Mouse (Mus musculus) neural tube, embryonic 10.5 days (tissue): ENCODE data around the gene Btd.

Experiments used
- DNase-seq: peaks from one replicate; pipeline ENCODE4 v3.0.0-alpha.2; 2017; ENCODE audit warnings: low spot score; ENCODE audit errors: extremely low spot score

Btd gene

DNA sequence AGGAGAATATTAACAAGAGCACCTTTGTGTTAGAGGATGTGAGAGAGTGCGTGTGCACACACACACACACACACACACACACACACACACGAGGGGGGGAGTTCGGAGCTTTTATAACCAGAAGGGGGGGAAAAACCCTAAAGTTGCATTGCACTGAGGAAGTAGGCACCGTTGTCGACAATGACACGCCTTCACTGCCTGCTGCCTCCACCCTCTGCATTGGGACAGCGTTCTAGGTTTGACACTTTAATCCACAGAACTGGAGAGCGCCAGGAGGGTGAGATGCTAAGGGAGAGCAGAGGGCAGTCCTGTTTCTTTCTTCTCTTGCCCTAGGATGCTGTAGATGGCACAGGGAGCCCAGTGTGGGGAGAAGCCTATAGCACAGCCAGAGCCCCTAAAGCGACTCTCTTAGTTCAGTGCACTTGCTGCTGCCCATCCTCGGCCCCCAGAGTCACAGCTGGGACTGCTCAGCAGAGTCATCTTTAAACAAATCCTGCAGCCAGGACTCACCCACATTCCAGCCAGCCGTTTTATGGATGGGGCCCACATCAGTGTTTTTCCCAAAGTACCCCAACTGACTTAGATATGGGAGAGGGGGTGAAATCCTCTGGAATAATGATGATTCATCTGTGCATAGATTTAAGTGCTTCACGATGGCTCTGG is 24.2 kb downstream of the Btd start:
- DNase-seq = no peak

DNA sequence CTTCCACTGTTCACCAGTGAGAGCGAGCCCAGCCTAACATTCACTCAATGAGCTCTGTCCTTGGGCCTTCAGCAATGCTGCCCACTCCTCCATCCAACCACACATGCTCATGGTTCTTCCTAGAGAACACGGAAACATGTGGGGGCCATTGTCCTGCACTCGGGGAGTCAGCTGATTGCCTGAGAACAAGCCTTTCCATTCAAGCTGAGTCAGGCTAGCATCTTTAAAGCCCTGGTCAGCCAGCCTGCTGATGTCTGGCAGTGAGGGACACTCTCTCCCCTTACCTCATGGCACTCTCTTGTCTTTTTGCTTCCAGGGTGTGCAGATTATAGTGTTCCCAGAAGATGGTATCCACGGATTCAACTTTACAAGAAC is 24.7 kb downstream of the Btd start:
- no peak for DNase-seq

DNA sequence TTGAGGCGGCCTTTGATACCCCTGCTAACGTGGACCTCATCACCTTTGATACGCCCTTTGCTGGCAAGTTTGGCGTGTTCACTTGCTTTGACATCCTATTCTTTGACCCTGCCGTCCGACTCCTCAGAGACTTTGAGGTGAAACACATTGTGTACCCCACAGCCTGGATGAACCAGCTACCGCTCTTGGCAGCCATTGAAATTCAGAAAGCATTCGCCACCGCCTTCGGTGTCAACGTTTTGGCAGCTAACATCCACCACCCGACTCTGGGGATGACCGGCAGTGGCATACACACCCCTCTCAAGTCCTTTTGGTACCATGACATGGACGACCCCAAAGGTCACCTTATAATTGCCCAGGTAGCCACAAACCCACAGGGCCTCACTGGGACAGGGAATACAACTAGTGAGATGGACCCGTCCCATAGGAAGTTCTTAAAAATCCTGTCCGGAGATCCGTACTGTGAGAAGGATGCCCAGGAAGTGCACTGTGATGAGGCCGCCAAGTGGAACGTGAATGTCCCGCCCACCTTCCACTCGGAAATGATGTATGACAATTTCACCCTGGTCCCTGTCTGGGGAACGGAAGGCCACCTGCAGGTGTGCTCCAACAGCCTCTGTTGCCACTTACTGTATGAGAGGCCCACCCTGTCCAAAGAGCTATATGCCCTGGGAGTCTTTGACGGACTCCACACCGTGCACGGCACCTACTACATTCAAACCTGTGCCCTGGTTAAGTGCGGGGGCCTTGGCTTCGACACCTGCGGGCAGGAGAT is 26.3 kb downstream of the Btd start:
- DNase-seq = no peak

DNA sequence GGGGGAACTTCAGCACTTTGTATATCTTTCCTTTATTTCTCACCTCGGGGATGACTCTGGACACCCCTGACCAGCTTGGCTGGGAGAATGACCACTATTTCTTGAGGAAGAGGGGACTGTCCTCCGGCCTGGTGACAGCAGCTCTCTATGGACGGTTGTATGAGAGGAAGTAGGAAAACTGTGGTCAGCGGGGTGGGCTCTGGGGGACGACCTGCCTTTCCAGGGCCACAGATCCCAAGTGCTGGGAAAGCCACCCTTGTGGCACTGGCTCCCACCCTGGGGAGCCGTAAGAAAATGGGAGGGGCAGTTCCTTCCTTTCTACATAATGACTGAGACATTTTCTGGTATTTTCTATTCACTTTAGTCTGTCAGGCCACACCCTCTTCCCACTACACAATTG is 26.9 kb downstream of the Btd start:
- DNase-seq = no peak

DNA sequence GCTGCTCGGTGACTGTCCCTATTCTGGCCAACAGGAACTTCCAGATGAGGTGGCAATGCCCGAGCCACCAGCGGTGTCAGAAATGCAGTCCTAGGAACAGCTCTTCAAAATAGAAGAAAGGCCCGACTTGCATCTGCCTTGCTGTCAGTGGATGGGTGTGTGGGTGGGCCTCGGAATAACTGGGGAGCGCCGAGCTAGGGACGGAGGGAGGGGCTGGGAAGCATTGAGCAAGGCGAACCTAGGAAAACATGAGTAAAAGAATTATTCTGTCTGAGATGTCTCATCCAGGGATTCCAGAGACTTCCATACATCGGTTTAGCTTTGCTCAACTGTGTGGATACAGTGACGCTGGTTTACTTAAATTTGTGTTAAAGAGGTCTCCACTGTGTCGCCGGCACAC is 27.5 kb downstream of the Btd start:
- DNase-seq = peak; percentile 11

DNA sequence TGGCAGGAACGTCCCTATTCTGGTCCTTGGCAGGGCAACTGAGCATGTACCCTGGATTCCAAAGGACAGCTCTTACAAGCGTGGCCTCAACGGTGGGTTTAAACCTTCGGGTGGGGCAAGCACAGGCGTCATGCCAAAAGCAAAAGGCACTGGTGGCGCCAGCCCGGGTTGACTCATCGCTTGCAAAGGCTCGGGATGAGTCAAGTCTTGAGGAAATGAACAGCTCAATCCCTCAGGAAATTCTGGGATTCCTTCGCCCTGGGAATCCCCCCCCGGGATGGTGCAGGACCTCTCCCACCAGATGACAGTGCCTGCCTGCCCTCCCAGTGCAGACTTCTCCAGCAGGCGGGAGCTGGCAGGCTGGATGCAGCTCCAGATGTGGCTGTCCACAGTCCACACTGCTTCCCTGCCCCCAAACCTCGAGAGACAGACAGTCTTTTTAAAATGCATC is 28.4 kb downstream of the Btd start:
- peak; percentile 33 for DNase-seq

DNA sequence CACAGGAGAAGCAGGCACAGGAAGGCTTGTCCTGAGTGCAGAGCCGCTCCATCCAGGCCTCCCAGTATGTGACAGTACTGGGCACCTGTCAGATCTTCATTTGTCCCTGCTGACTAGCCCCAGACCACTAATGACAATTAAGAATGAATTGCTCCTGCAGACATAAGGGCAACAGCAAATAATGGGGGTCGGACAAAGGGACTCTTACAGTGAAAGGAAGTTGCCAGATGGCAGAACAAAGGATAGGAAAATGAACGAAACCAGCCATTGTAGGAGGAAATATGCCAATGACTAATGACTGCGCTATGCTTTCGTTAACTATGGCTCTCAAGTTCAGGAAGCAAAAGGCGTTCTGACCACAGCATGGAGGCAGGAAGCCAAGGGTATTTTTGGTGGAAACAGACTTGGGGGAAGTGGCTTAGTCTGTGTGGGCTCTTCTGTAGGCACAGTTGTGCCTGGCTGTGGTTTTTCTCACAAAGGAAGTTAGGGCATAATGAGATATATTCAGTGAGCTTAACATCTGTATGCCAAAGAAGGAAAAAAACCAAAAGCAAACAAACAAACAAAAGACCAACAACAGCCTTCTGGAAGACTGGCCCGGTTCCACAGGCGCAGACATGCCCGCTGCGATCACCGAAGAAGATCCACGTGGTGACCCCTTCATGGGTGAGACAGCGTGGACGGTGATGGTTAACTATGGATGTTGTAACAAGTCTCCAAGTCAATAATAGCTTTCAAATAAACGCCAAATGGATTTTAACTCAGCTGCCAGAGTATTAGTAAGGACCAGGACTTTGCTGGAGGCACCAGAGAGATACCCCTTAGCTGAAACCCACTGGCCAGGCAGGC is 29.0 kb downstream of the Btd start:
- DNase-seq = peak; percentile 13

DNA sequence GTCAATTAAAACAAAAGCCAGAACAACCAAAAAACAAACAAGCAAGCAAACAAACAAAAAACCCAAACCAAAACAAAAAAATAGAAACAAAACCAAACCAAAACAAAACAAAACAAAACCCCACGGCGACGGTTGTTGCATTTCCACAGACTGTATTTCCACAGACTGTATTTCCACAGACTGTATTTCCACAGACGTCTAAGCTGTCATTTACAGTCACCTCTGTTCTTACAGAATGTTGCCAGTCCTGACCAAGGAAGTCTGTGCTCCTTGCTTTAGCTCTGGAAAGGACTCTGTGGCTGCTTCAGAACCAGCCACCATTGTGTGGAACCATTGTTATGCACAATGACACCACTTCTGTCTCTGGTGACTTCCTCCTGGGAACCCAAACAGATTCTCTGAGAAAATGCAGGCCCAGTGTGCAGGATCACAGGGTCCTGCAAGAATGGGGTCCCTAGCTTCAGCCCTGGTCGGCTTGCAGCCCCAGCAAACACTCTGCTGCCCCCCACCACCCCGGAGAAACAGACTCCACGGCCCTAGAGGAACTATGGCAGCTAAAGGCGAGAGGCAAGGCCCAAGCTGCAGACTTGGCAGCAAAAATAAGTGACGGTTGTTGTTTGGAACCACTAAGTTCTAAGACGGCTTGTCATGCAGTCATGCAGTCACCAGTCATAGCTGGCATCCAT is 30.9 kb downstream of the Btd start:
- peak; percentile 13 for DNase-seq

DNA sequence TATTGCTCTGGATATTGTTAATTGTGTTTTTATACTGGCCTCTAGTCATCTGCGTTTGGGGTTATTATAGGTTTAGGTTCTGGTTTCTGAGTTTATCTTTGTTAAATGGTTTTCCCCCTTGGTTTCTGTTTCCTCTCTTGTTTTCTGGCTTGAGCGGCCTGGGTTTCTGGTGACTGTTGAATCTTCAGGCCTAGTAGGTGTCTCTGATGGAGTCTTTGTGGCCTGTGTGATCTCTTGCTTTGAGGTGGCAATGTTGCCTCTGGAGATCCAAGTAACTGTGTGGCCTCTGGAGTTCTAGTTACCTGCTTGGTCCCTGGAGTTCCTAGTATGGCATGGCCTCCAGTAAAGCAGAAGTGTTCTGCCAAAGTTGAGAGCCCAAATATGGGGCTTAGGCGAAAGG is 39.8 kb downstream of the Btd start:
- DNase-seq = no peak

DNA sequence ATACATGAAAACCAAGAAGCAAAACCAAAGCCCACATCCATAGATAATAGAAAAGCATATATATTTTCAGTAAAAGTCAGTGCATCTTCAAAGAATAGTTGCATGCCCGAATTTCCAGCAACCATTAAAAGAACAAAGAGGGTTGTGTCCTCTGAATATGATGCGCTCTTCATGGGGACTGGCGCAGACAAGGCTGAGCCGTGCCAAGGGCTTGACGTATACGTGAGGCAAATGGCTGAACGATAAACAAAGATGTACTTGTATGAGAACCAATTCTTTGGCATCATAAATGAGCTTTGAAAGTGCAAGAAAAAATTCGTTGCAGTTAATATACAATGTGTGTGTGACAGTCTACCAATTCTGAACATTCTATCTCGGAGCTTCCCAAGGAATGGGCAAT is 40.5 kb downstream of the Btd start:
- DNase-seq = no peak

DNA sequence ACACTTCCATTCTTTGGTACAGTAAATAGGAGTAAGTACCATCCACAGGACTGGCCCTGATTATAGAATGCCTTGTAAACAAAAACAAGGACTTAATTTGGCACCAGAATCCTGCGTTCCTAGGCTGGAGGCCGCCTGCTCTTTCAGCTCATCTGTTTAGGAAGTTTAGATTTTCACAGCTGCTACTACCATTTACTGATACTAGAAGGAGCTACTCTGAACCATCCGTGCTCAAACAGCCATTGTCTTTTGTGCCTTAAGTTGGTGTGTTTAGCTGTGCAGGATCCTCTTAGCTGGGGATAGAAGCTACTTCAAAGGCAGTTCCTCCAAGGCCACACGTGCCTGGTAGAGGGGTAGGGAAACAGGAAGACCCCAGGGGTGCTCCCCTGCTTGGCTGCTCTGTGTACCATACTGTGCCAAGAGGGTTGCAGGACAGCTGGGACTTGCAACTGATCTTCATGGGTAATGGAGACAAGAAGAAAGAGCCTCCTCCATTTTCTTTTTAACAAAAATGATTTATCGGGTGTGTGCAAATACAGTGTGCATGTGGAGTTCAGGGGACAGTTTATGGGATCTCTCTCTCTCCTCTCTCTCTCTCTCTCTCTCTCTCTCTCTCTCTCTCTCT is 41.2 kb downstream of the Btd start:
- DNase-seq = no peak

DNA sequence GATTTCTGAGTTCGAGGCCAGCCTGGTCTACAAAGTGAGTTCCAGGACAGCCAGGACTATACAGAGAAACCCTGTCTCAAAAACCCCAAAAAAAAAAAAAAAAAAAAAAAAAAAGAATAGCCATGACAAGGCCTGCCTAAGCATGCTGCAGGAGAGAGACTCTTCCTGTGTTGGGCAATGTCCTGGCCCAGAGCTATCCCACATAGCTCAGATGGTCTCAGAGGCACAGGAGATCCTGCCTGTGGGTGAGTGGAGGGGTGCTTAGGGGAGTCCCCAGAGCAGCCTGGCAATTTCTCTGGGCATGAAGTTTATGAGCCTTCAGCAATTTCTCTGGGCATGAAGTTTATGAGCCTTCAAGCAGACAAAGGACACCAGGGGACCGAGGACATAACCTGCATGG is 42.8 kb downstream of the Btd start:
- no peak for DNase-seq

DNA sequence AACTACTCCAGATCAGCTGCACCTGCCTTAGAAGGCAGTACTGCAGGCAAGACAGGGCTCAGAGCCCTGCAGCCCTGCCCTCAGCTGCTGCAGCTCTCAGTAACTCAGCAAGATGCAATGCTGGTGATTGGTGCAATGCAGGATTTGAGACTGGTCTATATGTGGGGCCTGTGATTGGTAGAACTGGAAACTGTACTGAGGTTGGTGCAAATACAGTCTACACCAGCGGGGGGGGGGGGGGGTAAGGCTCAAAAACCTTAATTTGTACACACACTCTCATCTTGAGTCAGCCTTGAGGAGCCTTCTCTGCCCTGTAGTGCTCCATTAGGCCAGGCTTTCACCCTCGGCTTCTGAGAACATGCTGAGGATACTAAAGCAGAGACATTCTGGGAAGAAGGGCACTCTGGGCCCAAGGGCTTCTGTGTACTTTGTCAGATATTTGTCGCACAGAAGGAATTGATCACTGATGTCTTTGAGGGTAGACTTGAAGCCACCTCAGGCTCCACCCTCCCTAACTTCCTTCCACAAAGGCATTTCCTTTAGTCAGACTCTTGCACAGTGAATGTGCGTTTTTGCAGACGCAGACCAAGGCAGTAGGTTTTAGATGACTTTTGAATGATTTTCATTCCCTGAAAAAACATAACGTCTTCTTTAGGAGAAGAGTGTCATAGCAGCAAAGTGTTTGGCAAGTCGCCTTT is 43.7 kb downstream of the Btd start:
- no peak for DNase-seq

DNA sequence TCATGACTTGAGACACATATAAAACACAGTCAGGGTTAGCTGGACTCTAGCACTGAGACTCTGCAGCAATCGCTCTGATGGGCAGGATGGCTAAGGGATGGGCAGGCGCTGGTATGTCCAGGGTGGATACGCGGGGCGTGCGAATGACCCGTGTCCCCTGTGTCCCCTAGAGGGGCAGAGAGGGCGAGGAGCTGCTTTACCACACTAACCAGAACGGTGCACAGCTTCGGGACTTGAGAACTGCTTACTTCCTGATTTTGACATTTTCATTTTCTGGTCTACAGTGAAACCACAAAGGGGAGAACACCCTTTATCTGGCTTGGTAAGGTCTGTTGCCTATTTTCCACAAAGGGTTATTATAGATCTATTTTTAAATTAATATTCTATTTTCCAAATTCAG is 44.9 kb downstream of the Btd start:
- DNase-seq = no peak

DNA sequence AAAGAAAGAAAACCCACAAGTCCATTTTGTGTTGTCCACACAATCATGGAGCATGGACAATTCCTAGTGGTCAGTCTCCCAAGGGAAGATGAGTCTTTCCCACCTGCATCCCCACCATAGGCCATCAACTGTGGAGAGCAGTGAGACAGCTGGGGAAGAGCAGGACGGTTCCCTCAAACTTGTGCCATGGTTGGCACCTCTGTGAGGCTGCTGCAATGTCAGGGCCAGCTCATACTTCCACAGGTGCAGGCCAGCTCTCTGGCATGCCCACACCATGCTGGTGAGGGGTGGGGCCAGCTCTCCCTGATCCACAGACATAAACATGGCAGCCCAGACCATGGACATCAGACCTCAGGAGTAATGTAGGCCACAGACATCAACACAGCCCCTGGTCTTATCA is 45.4 kb downstream of the Btd start:
- no peak for DNase-seq

DNA sequence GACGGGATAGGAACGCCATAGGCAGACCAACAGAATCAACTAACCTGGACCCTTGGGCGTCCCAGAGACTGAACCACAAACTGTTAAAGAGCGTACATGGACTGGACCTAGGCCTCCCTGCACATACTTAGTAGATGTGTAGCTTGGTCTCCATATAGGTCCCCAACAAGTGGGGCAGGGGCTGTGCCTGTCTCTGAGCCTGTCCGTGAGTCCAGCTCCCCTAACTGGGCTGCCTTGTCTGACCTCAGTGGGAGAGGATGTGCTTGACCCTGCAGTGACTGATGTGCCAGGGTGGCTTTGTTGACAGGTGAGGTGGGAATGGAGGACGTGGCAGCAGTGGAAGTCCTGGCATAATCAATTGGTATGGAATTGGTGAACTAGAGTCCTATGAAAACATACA is 51.7 kb downstream of the Btd start:
- no peak for DNase-seq

DNA sequence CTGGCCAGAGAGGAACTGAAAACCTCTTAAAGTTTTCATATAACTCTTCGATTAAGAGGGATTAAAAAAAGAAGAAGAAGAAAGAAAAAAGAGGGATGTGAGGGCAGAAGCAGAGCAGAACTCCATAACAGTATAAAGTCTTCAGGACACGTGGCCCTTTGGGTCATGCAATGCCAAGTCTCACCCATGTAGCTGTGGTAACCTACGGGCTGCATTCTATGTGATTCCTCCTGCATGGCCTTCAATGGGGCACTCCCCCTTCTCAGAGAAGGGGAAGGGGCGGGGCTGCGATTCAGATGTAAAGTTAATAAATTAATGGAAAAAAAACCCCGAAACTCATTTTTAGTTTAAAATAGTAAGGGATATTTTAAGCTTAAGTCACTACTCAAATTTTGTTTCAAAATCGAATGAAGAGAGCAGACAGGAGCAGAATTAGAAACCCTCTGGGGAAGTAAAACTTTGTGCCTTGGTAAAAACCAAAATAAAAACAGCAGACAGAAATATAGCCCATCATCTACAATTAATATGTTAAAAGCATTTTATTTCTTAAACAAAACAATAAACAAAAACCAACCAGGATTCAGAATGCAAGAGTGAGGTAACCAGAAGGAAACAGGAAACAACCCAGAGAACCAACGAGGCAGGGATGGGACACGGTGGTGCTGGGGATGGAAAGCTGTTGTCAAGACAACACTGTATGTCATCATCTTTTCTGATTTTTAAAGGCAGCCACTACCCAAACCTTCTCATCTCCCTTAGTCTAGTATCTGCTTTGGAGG is 55.6 kb downstream of the Btd start:
- no peak for DNase-seq

DNA sequence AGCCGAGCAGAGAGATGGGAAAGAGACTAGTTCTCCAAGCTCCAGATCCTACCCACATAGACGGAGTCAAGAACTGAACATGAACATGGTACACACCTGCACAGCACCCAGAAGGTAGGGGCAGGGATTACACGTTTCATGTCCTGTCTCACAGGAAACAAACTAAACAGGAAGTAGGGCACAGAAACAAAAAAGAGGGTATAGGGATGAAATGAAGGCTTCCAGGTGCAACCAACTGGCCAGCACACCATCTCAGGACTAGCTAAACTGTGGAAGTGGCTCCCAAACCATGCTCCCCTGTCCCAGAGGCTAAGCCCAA is 56.1 kb downstream of the Btd start:
- DNase-seq = no peak

DNA sequence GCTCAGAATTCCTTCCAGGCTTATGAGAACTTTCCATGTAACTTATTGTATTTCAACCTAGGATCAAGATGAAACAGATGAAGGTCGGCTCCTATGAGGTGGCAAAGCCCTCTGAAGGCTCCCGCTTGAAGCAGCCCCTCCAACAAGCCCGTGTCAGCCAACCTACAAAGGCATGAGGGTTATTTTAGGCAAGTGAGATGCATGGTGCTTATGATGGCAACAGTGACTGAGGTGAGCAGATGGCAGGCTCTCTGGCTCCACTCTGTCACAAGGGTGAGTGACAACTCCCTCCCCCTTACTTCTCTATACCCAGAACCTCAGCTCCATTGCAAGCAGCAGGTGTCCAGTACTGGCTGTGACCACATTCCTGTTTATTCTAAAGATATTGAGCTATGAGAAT is 56.5 kb downstream of the Btd start:
- no peak for DNase-seq

DNA sequence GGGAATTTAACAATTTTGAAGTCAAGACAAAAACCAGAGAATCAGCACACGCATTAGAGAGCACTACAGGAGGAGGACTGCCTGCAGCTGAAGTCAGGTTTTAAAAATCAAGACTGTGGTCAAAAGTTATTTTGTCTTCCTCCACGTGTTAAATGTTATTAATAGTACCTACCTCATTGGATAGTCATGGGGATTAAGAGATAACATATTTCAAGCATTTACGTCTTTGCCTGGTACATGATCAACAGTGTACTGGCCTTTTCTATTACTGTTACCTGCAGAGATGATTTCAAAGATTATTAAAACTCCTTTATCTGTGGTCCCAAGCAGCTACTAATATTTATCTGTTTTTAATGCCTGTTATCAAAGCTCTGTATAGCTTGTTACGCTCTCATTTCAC is 56.9 kb downstream of the Btd start:
- no peak for DNase-seq
